17 mouse cellular contexts compared by ENCODE assay signal in the genomic region with DNA sequence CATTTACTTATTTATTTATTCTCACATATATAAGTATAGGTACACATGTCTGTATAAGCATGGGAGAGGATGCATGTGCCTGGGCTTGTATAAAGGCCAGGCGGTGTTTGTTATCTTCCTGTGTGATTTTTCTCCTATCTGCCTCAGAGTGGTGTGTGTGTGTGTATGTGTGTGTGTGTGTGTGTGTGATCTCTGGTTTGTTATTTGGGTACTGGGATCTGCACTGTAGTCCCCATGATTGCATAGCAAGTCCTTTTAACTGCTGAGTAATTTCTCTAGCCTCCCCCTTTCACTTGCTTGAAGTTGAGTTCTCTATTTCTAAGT. TPM values are rescaled to one million over a fixed set of nuclear protein-coding genes. Genes with fewer than 3 reads are reported as not detected.
DNase-seq lines count a peak whose midpoint lies in the region; ATAC-seq and TF ChIP-seq lines count a peak whose summit lies in the region.
"Had no signal": no experiment of that assay in that cellular context is flagged by ENCODE, and none has a peak within 500 bp of the region (broad histone marks: within the 10 kb centered on the region; RNA-seq: fewer than 3 reads in every experiment).

No protein-coding gene starts in this region.

- no peak overlapping the region for H3K4me2 ChIP-seq in forebrain, embryonic 13.5 days
- H3K4me2 ChIP-seq in forebrain, embryonic 11.5 days (ENCODE audit: low read depth, low read length, severe bottlenecking), result no peak overlapping the region
- H3K4me2 ChIP-seq in hindbrain, embryonic 14.5 days (replicated peaks), result no peak overlapping the region
- H3K4me2 ChIP-seq in midbrain, embryonic 11.5 days, result no peak overlapping the region
- no peak overlapping the region for H3K4me2 ChIP-seq in midbrain, postnatal 0 days (ENCODE audit: low read depth, low read length, poor library complexity, severe bottlenecking)
- no peak overlapping the region for H3K4me2 ChIP-seq in midbrain, embryonic 15.5 days
- H3K4me2 ChIP-seq: embryonic facial prominence, embryonic 15.5 days; heart, embryonic 12.5 days; intestine, embryonic 15.5 days had no signal

- H3K27me3 ChIP-seq in forebrain, embryonic 13.5 days, result no peaks in the 10 kb centered on the region
- H3K27me3 ChIP-seq in forebrain, embryonic 11.5 days (ENCODE audit: control insufficient read depth, insufficient read depth, low read length), result no peaks in the 10 kb centered on the region
- H3K27me3 ChIP-seq in hindbrain, embryonic 14.5 days (ENCODE audit: control insufficient read depth, insufficient read depth, low read length), result no peaks in the 10 kb centered on the region
- no peaks in the 10 kb centered on the region for H3K27me3 ChIP-seq in hindbrain, embryonic 10.5 days (ENCODE audit: insufficient read depth, poor library complexity, severe bottlenecking)
- H3K27me3 ChIP-seq in midbrain, embryonic 11.5 days (ENCODE audit: control insufficient read depth, insufficient read depth, low read length), result no peaks in the 10 kb centered on the region
- H3K27me3 ChIP-seq in midbrain, postnatal 0 days (ENCODE audit: insufficient read depth, low read length), result no peaks in the 10 kb centered on the region
- H3K27me3 ChIP-seq in midbrain, embryonic 15.5 days (replicated peaks), result no peaks in the 10 kb centered on the region
- H3K27me3 ChIP-seq: embryonic facial prominence, embryonic 15.5 days; heart, embryonic 12.5 days; intestine, embryonic 15.5 days had no signal

- DNase-seq in forebrain, embryonic 11.5 days (ENCODE audit: low spot score), result no peak
- DNase-seq in hindbrain, embryonic 14.5 days (ENCODE audit: low spot score), result no peak
- DNase-seq in hindbrain, embryonic 10.5 days (ENCODE audit: low spot score), result no peak
- DNase-seq in midbrain, embryonic 11.5 days (ENCODE audit: low spot score, missing footprints), result no peak
- DNase-seq in midbrain, postnatal 0 days (ENCODE audit: low spot score), result no peak
- DNase-seq in right cerebral cortex, adult 18-20 months, result no peak
- DNase-seq: B cell, adult 2 months; gastrocnemius, adult 2 months; gastrocnemius, postnatal 25 days had no signal

- no peaks in the 10 kb centered on the region for H3K36me3 ChIP-seq in forebrain, embryonic 13.5 days (ENCODE audit: poor library complexity, severe bottlenecking)
- no peaks in the 10 kb centered on the region for H3K36me3 ChIP-seq in forebrain, embryonic 11.5 days (ENCODE audit: control insufficient read depth, insufficient read depth, low read length)
- H3K36me3 ChIP-seq in hindbrain, embryonic 14.5 days (replicated peaks; ENCODE audit: control insufficient read depth, insufficient read depth), result no peaks in the 10 kb centered on the region
- no peaks in the 10 kb centered on the region for H3K36me3 ChIP-seq in hindbrain, embryonic 10.5 days
- no peaks in the 10 kb centered on the region for H3K36me3 ChIP-seq in midbrain, embryonic 11.5 days (ENCODE audit: control insufficient read depth, insufficient read depth, low read length)
- no peaks in the 10 kb centered on the region for H3K36me3 ChIP-seq in midbrain, postnatal 0 days (ENCODE audit: insufficient read depth, low read length)
- H3K36me3 ChIP-seq in midbrain, embryonic 15.5 days (replicated peaks), result no peaks in the 10 kb centered on the region
- H3K36me3 ChIP-seq: embryonic facial prominence, embryonic 15.5 days; G1E; heart, embryonic 12.5 days; intestine, embryonic 15.5 days had no signal

- no peak overlapping the region for H3K4me3 ChIP-seq in forebrain, embryonic 13.5 days
- no peak overlapping the region for H3K4me3 ChIP-seq in forebrain, embryonic 11.5 days (ENCODE audit: low read depth, low read length)
- no peak overlapping the region for H3K4me3 ChIP-seq in hindbrain, embryonic 14.5 days (replicated peaks; ENCODE audit: low read length)
- H3K4me3 ChIP-seq in hindbrain, embryonic 10.5 days, result no peak overlapping the region
- no peak overlapping the region for H3K4me3 ChIP-seq in midbrain, embryonic 11.5 days (ENCODE audit: low read depth, low read length)
- H3K4me3 ChIP-seq in midbrain, postnatal 0 days (ENCODE audit: low read depth, low read length), result no peak overlapping the region
- no peak overlapping the region for H3K4me3 ChIP-seq in midbrain, embryonic 15.5 days
- H3K4me3 ChIP-seq: embryonic facial prominence, embryonic 15.5 days; erythroblast, embryonic 14.5 days; gastrocnemius, adult 2 months; heart, embryonic 12.5 days; intestine, embryonic 15.5 days had no signal

- WGBS in forebrain, embryonic 13.5 days, result 92% methylated on average over 1 of the region's 1 CpGs
- 95% methylated on average over 1 of the region's 1 CpGs for WGBS in forebrain, embryonic 11.5 days
- 90% methylated on average over 1 of the region's 1 CpGs for WGBS in hindbrain, embryonic 14.5 days
- 89% methylated on average over 1 of the region's 1 CpGs for WGBS in hindbrain, embryonic 10.5 days
- 94% methylated on average over 1 of the region's 1 CpGs for WGBS in midbrain, embryonic 11.5 days
- 100% methylated on average over 1 of the region's 1 CpGs for WGBS in midbrain, postnatal 0 days
- WGBS in midbrain, embryonic 15.5 days, result 94% methylated on average over 1 of the region's 1 CpGs

- no peaks in the 10 kb centered on the region for H3K4me1 ChIP-seq in forebrain, embryonic 13.5 days
- H3K4me1 ChIP-seq in forebrain, embryonic 11.5 days (replicated peaks; ENCODE audit: control insufficient read depth, insufficient read depth, low read length), result no peaks in the 10 kb centered on the region
- H3K4me1 ChIP-seq in hindbrain, embryonic 14.5 days (replicated peaks; ENCODE audit: control insufficient read depth, insufficient read depth, low read length), result no peaks in the 10 kb centered on the region
- no peaks in the 10 kb centered on the region for H3K4me1 ChIP-seq in hindbrain, embryonic 10.5 days (replicated peaks)
- no peaks in the 10 kb centered on the region for H3K4me1 ChIP-seq in midbrain, embryonic 11.5 days (ENCODE audit: control insufficient read depth, insufficient read depth, low read length)
- no peaks in the 10 kb centered on the region for H3K4me1 ChIP-seq in midbrain, postnatal 0 days (ENCODE audit: insufficient read depth, low read length)
- H3K4me1 ChIP-seq in midbrain, embryonic 15.5 days, result no peaks in the 10 kb centered on the region
- H3K4me1 ChIP-seq: embryonic facial prominence, embryonic 15.5 days; heart, embryonic 12.5 days; intestine, embryonic 15.5 days had no signal

- H3K9me3 ChIP-seq in forebrain, embryonic 13.5 days (replicated peaks), result no peaks in the 10 kb centered on the region
- no peaks in the 10 kb centered on the region for H3K9me3 ChIP-seq in forebrain, embryonic 11.5 days (ENCODE audit: control insufficient read depth, low read length)
- H3K9me3 ChIP-seq in hindbrain, embryonic 14.5 days (ENCODE audit: control insufficient read depth, low read length), result no peaks in the 10 kb centered on the region
- H3K9me3 ChIP-seq in hindbrain, embryonic 10.5 days, result no peaks in the 10 kb centered on the region
- H3K9me3 ChIP-seq in midbrain, embryonic 11.5 days (ENCODE audit: control insufficient read depth, low read length), result no peaks in the 10 kb centered on the region
- H3K9me3 ChIP-seq in midbrain, postnatal 0 days (ENCODE audit: low read length), result no peaks in the 10 kb centered on the region
- H3K9me3 ChIP-seq in midbrain, embryonic 15.5 days, result no peaks in the 10 kb centered on the region
- H3K9me3 ChIP-seq: embryonic facial prominence, embryonic 15.5 days; heart, embryonic 12.5 days; intestine, embryonic 15.5 days had no signal

- ATAC-seq in forebrain, embryonic 13.5 days, result peak; percentile 16; the same call in 1 of the 2 replicates
- no peak for ATAC-seq in forebrain, embryonic 11.5 days (replicated peaks; ENCODE audit: low FRiP score)
- peak; percentile 11; the same call in 1 of the 2 replicates for ATAC-seq in hindbrain, embryonic 14.5 days (ENCODE audit: low FRiP score)
- ATAC-seq in midbrain, embryonic 11.5 days (ENCODE audit: low FRiP score), result peak; percentile 22; the same call in 1 of the 2 replicates
- ATAC-seq in midbrain, postnatal 0 days (ENCODE audit: low FRiP score), result no peak
- ATAC-seq in midbrain, embryonic 15.5 days (replicated peaks), result peak; percentile 69; the same call in 1 of the 2 replicates
- ATAC-seq: CD4-positive, CD25-positive, alpha-beta regulatory T cell, adult 4 months; intestine, embryonic 15.5 days had no signal

- H3K9ac ChIP-seq in forebrain, embryonic 13.5 days, result no peak overlapping the region
- no peak overlapping the region for H3K9ac ChIP-seq in forebrain, embryonic 11.5 days (ENCODE audit: low read length)
- no peak overlapping the region for H3K9ac ChIP-seq in hindbrain, embryonic 14.5 days
- H3K9ac ChIP-seq in midbrain, embryonic 11.5 days (ENCODE audit: low read length), result no peak overlapping the region
- H3K9ac ChIP-seq in midbrain, postnatal 0 days (replicated peaks; ENCODE audit: low read length, poor library complexity, severe bottlenecking), result no peak overlapping the region
- H3K9ac ChIP-seq in midbrain, embryonic 15.5 days, result no peak overlapping the region
- H3K9ac ChIP-seq: embryonic facial prominence, embryonic 15.5 days; heart, embryonic 12.5 days; intestine, embryonic 15.5 days had no signal

- TF ChIP-seq CTCF in midbrain, postnatal 0 days (IDR thresholded peaks at IDR 0.05), result no peak

- H3K27ac ChIP-seq in forebrain, embryonic 13.5 days, result no peak overlapping the region
- no peak overlapping the region for H3K27ac ChIP-seq in forebrain, embryonic 11.5 days (ENCODE audit: low read depth, low read length)
- H3K27ac ChIP-seq in hindbrain, embryonic 14.5 days, result no peak overlapping the region
- H3K27ac ChIP-seq in hindbrain, embryonic 10.5 days, result no peak overlapping the region
- H3K27ac ChIP-seq in midbrain, embryonic 11.5 days (ENCODE audit: low read depth, low read length), result no peak overlapping the region
- no peak overlapping the region for H3K27ac ChIP-seq in midbrain, postnatal 0 days (ENCODE audit: low read depth, low read length)
- no peak overlapping the region for H3K27ac ChIP-seq in midbrain, embryonic 15.5 days
- H3K27ac ChIP-seq: embryonic facial prominence, embryonic 15.5 days; gastrocnemius, adult 2 months; intestine, embryonic 15.5 days had no signal

RNA-seq across cellular contexts. Expression of a gene that starts 45.3 kb away (rescaled TPM):
- 4.7 and 5.1 TPM in 2 replicates for polyA plus RNA-seq in forebrain, embryonic 13.5 days (2015; fragmentation: Nextera tagmentation; extraction: Ambion mirVana)
- 6.1 and 8.2 TPM in 2 replicates for polyA plus RNA-seq in forebrain, embryonic 11.5 days (2014; fragmentation: Nextera tagmentation; extraction: Ambion mirVana)
- 15.7 and 16.6 TPM in 2 replicates for polyA plus RNA-seq in hindbrain, embryonic 14.5 days (2014; fragmentation: Nextera tagmentation; extraction: Ambion mirVana)
- polyA plus RNA-seq in hindbrain, embryonic 10.5 days (2016; fragmentation: Nextera tagmentation; extraction: Ambion mirVana), result 5.1 and 5.8 TPM in 2 replicates
- polyA plus RNA-seq in midbrain, embryonic 11.5 days (2014; fragmentation: Nextera tagmentation; extraction: Ambion mirVana), result 4.9 and 6.0 TPM in 2 replicates
- 14.7 and 24.0 TPM in 2 replicates for total RNA-seq in midbrain, postnatal 0 days (2014; rRNA removed)
- polyA plus RNA-seq in midbrain, postnatal 0 days (2015; fragmentation: Nextera tagmentation; extraction: Ambion mirVana), result 14.6 and 14.8 TPM in 2 replicates
- 14.8 and 15.3 TPM in 2 replicates for polyA plus RNA-seq in midbrain, embryonic 15.5 days (2015; fragmentation: Nextera tagmentation; extraction: Ambion mirVana)
- total RNA-seq: G1E had no signal
- polyA plus RNA-seq: CD4-positive, CD25-positive, alpha-beta regulatory T cell, adult 4 months; erythroblast, embryonic 14.5 days; G1E had no signal

Comparison
In these comparisons a context has a peak if more than half of its experiments do, and no peak if none do; other contexts are left out.
1. ATAC-seq: peak in forebrain, embryonic 13.5 days (single experiment), hindbrain, embryonic 14.5 days (single experiment), midbrain, embryonic 11.5 days (single experiment) and midbrain, embryonic 15.5 days (single experiment); none in forebrain, embryonic 11.5 days (single experiment) and midbrain, postnatal 0 days (single experiment).